Mouse (Mus musculus) layer of hippocampus, adult 11-12 months (tissue): ENCODE results near the gene Map3k6.

Experiments used
- DNase-seq: peaks from one replicate; pipeline ENCODE4 v3.0.0; 2022; ENCODE audit warnings: low spot score

The Map3k6 gene

DNA sequence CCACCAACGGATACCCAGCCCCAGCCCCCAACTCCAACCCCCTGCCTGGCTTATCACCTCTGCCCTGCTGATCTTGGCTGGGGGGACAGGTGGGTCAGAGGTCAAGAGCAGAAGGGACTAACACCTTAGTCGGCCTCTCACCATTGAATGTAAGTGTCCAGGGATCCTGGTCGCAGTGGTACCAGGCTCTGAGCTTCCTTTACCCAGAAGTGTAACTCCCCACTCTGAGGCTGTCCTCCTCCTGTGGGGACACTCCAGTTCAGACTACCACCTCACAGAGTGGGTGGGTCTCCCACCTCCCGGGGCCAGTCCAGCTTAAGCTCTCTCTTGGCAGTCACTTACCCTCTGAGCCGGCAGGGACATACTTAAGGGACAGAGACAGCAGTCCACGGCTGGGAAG lies 14.8 kb downstream of the Map3k6 start:
- no peak for DNase-seq

GRCm38 (mm10) chr4:133256820-133257219 lies 16.2 kb downstream of the Map3k6 start:
- DNase-seq = no peak

- DNase-seq = no peak
Observed at GRCm38 (mm10) chr4:133257230-133257629, 16.6 kb downstream of the Map3k6 start.

- DNase-seq = no peak
Observed at GRCm38 (mm10) chr4:133257798-133258408, 17.3 kb downstream of the Map3k6 start.

GRCm38 (mm10) chr4:133261641-133262374 lies 21.2 kb downstream of the Map3k6 start:
- DNase-seq = no peak

GRCm38 (mm10) chr4:133262375-133262765 lies 21.8 kb downstream of the Map3k6 start:
- no peak for DNase-seq

DNA sequence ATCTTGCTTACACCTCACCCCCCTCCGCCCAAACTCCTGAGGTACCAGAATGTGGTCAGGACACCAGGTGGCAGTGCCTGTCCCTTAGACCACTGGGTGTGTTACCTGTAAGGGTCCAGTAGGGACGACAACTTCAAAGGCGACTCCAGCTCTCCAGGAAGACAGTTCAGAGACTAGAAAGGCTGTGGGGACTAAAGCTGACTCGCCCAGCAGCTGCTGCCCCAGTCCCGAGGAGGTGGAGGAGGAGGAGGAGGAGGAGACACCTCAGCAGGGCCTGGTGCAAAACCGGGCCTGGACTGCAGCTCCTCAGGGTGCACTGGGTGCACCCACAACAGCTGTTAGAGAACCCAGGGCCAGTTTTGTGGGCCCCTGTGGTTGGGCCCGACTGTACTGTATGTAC lies 22.3 kb downstream of the Map3k6 start, which contains the start of gene Sytl1:
Gene Sytl1 (minus strand): TSS at position 232 of the 400 bp plus-strand sequence.
- no peak for DNase-seq

- DNase-seq = no peak
Observed at GRCm38 (mm10) chr4:133263756-133264155, 23.1 kb downstream of the Map3k6 start.

DNA sequence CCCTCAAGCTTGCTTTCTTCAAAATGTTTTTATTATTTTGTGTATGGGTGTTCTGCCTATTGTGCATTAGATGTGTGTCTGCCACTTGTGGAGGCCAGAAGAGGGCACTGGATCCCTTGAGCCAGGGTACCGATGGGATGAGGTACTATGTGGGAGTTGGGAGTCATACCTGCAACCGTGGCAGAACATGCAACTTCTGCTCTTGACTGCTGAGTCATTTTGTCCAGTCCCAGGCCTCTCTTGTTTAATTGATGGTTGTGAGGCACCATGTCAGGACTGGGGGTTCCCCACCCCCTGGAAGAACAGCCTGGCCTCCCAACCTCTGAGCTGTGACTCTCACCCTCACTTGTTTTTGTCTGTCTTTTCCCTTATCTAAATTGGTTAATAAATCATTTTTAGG lies 23.9 kb downstream of the Map3k6 start:
- no peak for DNase-seq

DNA sequence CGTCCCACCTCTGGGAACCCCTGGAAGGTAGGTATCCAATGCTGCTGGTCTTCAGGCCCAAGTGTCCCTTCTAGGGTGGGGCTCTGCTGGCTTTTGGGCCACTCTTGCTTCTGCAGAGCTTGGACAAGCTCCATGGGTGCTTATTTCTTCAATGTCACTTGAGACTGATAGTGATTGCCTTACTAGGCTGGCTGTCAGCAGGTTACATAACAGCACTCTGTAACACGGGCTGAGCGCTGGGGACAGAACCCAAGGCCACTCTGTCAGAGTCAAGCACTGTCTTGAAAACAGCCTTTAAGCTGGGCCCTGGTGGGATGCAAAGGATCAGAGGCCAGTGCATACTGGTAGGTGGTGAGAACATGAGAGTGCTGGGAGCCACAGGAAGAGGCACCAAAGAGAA lies 24.7 kb downstream of the Map3k6 start:
- DNase-seq = no peak

- no peak for DNase-seq
Observed at GRCm38 (mm10) chr4:133265759-133266158, 25.1 kb downstream of the Map3k6 start.

DNA sequence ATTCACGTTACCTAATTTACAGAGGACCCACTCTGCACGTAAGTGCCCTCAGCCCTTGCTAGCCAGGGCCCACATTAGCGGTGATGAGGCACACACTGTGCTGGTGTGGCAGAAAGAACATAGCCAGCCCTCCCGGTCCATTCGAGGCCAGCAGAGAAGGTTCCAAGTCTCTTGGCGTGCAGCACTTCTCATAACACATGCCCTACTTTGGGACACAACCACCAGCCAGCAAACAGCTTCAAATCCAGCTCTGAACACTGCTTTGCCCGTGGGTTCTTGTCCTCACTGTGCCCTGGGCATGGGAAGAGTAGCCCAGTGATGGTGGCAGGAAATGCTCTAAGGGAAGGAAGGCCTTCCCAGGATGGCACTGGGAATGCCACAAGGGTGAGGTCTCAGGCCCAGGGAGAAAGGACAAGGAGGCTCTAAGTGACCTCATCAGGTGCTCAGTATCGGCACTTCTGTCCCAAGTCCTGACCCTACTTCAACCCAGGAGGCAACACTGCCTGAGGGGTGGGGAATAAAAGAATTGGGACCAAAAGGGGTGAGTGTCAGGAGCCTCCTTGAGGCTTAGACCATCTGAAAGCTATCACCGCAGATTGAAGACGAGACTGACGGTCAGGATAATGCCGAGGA lies 25.7 kb downstream of the Map3k6 start:
- no peak for DNase-seq

DNA sequence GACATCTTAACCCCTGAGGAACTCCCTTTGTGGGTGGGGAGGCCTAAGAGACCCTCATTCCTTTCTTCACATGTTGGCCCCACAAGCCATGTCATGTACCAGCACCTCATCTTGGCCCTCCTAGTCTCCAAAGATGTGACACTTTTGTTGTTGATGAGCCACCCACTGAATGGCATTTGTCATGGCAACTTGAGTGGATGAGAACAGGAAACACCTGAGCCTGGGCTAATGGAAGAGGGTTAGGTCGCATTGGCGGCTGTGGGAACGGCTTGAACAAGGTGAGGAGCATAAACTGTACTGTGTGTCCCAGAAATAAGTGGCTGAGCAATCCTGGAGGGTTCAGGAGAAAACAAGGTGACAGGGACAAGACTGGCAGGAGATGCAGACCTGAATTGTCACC lies 28.3 kb downstream of the Map3k6 start:
- no peak for DNase-seq

GRCm38 (mm10) chr4:133269596-133269995 lies 29.0 kb downstream of the Map3k6 start:
- DNase-seq = no peak

- DNase-seq = no peak
Observed at GRCm38 (mm10) chr4:133270929-133271328, 30.3 kb downstream of the Map3k6 start.

DNA sequence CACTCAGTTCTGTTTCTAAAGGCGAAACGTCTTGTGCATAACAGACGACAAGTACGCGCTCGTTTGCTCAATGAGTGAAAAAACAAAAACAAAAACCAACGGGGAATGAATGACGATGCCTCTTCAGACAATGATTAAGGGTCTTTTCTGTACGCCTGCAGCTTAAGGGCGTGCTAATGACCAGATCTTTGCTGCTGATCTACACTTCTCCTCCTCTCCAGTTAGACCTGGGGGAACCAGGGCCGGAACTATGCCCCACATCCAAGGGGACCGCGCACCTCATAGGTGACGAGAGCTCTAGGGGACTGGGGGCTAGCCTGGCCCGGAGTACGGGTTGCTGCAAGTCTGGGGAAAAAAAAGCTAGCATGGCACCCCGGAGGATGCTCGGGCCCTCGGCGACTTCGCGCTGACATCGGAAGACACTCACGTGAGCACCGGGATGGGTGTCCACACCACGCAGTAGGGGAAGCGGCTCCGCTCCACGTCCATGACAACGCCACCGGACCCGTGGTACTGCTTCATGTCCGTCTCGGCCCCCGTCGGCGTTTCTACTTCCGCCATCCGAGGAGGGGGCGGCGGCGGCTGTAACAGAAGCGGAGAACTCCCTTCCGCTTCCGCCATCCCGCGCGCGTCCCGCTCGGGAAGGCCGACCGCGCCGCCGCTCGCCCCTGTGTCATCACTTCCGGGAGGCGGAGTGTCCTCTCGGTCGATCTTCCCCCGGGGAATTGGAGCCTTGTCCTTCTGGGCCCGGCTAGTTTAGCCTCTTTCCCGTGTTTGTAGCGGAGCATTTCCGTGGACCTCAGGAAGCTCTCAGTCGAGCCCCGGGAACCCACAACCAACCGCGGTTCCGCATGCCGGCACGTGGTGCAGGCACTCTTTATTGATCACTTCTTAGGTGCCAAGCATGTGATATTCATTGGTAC lies 36.7 kb downstream of the Map3k6 start, which contains the start of gene Tmem222:
Gene Tmem222 (minus strand): TSS at position 689 of the 923 bp plus-strand sequence.
- DNase-seq = peak; percentile 96

- no peak for DNase-seq
Observed at GRCm38 (mm10) chr4:133278067-133278466, 37.4 kb downstream of the Map3k6 start.

GRCm38 (mm10) chr4:133278482-133278881 lies 37.9 kb downstream of the Map3k6 start:
- no peak for DNase-seq

GRCm38 (mm10) chr4:133281513-133281912 lies 40.9 kb downstream of the Map3k6 start:
- no peak for DNase-seq

DNA sequence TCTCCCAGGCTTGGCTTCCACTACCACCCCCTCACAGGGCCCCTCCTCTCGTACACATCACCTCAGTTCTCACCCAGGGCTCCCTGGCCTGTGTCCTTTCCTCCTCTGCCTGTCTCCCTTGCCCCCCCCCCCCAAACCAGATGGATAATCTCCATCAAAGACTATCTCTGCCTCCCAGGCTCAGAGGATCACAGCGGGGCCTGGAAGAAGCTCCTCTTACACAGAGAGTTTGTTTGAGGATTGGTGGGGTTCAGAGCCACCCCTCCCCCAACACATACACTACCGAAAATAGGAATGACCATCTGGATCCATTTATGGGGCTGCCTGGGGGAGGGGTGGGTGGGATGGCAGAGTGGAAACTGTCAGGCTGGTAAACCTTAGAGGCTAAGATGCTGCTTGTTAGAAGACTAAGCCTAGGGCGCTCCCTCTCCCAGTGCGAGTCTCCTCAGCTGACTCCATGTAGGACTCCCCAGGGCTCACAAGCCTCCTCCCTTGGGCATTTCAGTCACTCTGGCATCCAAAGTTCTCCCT lies 41.4 kb downstream of the Map3k6 start:
- no peak for DNase-seq

- DNase-seq = no peak
Observed at GRCm38 (mm10) chr4:133282656-133283055, 42.0 kb downstream of the Map3k6 start.

GRCm38 (mm10) chr4:133285299-133285698 lies 44.7 kb downstream of the Map3k6 start:
- no peak for DNase-seq
